In genomic region chr1:92633726-92634125, GRCm38 (mm10) we compare ENCODE assay signal across 24 mouse cellular contexts. TPM values are rescaled to one million over a fixed set of nuclear protein-coding genes. Genes with fewer than 3 reads are reported as not detected.
DNase-seq lines count a peak whose midpoint lies in the region; ATAC-seq and TF ChIP-seq lines count a peak whose summit lies in the region.
"Had no signal": no experiment of that assay in that cellular context is flagged by ENCODE, and none has a peak within 500 bp of the region (broad histone marks: within the 10 kb centered on the region; RNA-seq: fewer than 3 reads in every experiment).

No protein-coding gene starts in this region.

- WGBS in liver, postnatal 0 days (ENCODE audit: insufficient replicate concordance): 73% methylated on average over 8 of the region's 8 CpGs
- WGBS in liver, embryonic 11.5 days: 85% methylated on average over 8 of the region's 8 CpGs

- no peak overlapping the region for H3K4me3 ChIP-seq in liver, postnatal 0 days (ENCODE audit: low read depth, low read length)
- no peak overlapping the region for H3K4me3 ChIP-seq in liver, embryonic 11.5 days (ENCODE audit: low read depth, low read length)
- H3K4me3 ChIP-seq: embryonic facial prominence, embryonic 10.5 days; heart, embryonic 10.5 days; heart, embryonic 15.5 days; hindbrain, embryonic 15.5 days had no signal

- H3K9me3 ChIP-seq in liver, postnatal 0 days (ENCODE audit: low read length): no peaks in the 10 kb centered on the region
- no peaks in the 10 kb centered on the region for H3K9me3 ChIP-seq in liver, embryonic 11.5 days (ENCODE audit: control insufficient read depth, low read length)
- H3K9me3 ChIP-seq: embryonic facial prominence, embryonic 10.5 days; heart, embryonic 10.5 days; heart, embryonic 15.5 days; hindbrain, embryonic 15.5 days had no signal

- ATAC-seq in liver, postnatal 0 days: no peak
- no peak for ATAC-seq in liver, embryonic 11.5 days (replicated peaks; ENCODE audit: low FRiP score)
- ATAC-seq: forebrain, embryonic 14.5 days; Patski had no signal

- no peak for TF ChIP-seq CTCF in liver, postnatal 0 days (IDR thresholded peaks at IDR 0.05; ENCODE audit: low read depth)

- no peak for TF ChIP-seq EP300 in liver, postnatal 0 days (IDR thresholded peaks at IDR 0.05; ENCODE audit: low read depth)

- no peak overlapping the region for H3K27ac ChIP-seq in liver, postnatal 0 days (ENCODE audit: low read depth)
- H3K27ac ChIP-seq in liver, embryonic 11.5 days (ENCODE audit: low read depth, low read length): no peak overlapping the region
- H3K27ac ChIP-seq: embryonic facial prominence, embryonic 10.5 days; heart, embryonic 10.5 days; heart, embryonic 15.5 days; hindbrain, embryonic 15.5 days had no signal

- no peaks in the 10 kb centered on the region for H3K27me3 ChIP-seq in liver, postnatal 0 days (ENCODE audit: insufficient read depth, low read length)
- no peaks in the 10 kb centered on the region for H3K27me3 ChIP-seq in liver, embryonic 11.5 days (replicated peaks; ENCODE audit: control insufficient read depth, insufficient read depth, low read length)
- H3K27me3 ChIP-seq: hindbrain, embryonic 15.5 days had no signal

- H3K36me3 ChIP-seq in liver, postnatal 0 days (replicated peaks; ENCODE audit: insufficient read depth, low read length): peaks cover 12% of the 10 kb centered on the region; the same call in 1 of the 2 replicates
- peaks cover 6% of the 10 kb centered on the region; the same call in 1 of the 2 replicates for H3K36me3 ChIP-seq in liver, embryonic 11.5 days (ENCODE audit: control insufficient read depth, insufficient read depth, low read length)

- no peak overlapping the region for H3K9ac ChIP-seq in liver, postnatal 0 days (replicated peaks)
- no peak overlapping the region for H3K9ac ChIP-seq in liver, embryonic 11.5 days (ENCODE audit: low read depth, low read length)
- H3K9ac ChIP-seq: heart, embryonic 15.5 days; hindbrain, embryonic 15.5 days had no signal

- H3K4me1 ChIP-seq in liver, postnatal 0 days (ENCODE audit: insufficient read depth): no peaks in the 10 kb centered on the region
- H3K4me1 ChIP-seq in liver, embryonic 11.5 days (replicated peaks; ENCODE audit: control insufficient read depth, insufficient read depth, low read length): no peaks in the 10 kb centered on the region
- H3K4me1 ChIP-seq: heart, embryonic 15.5 days had no signal

- no peak overlapping the region for H3K4me2 ChIP-seq in liver, postnatal 0 days (ENCODE audit: low read depth, low read length)
- no peak overlapping the region for H3K4me2 ChIP-seq in liver, embryonic 11.5 days
- H3K4me2 ChIP-seq: heart, embryonic 15.5 days; hindbrain, embryonic 15.5 days had no signal

- peak; percentile 54 for DNase-seq in adrenal gland, postnatal 14 days
- DNase-seq in adrenal gland, postnatal 4 days (ENCODE audit: low spot score in 2 of 2): no peak
- DNase-seq in layer of hippocampus, adult 18-20 months (ENCODE audit: low spot score in 2 of 2): peak; percentile 42 to 65
- no peak for DNase-seq in layer of hippocampus, adult 11-12 months (ENCODE audit: low spot score)
- DNase-seq in liver, postnatal 0 days: peak; percentile 7
- no peak for DNase-seq in liver, embryonic 11.5 days (ENCODE audit: low spot score)
- no peak for DNase-seq in right cerebral cortex, adult 2 months (ENCODE audit: low spot score in 2 of 2)
- DNase-seq: cerebellum, adult 18-20 months; cerebellum, adult 9-11 months; gastrocnemius, postnatal 36 days; heart, adult 18-20 months; heart, postnatal 36 days had no signal

RNA-seq across cellular contexts. Expression of gene Cops9, which starts 8.1 kb away (rescaled TPM):
- 264 and 268 TPM in 2 replicates for total RNA-seq in adrenal gland, postnatal 14 days (2021)
- total RNA-seq in adrenal gland, postnatal 4 days (2021): 100 to 1,000 TPM; 292 to 315 TPM
- total RNA-seq in layer of hippocampus, adult 18-20 months (2021): 100 to 1,000 TPM; 321 to 334 TPM
- 222 and 225 TPM in 2 replicates for polyA plus RNA-seq in liver, postnatal 0 days (2015; fragmentation: Nextera tagmentation; extraction: Ambion mirVana)
- 320 and 354 TPM in 2 replicates for polyA plus RNA-seq in liver, embryonic 11.5 days (2014; fragmentation: Nextera tagmentation; extraction: Ambion mirVana)

RNA-seq across cellular contexts. Expression of gene Otos, which starts 14.9 kb away (rescaled TPM):
- not detected in 2 replicates for total RNA-seq in adrenal gland, postnatal 14 days (2021)
- under 1 TPM; 0.34 to 0.59 TPM for total RNA-seq in adrenal gland, postnatal 4 days (2021)
- total RNA-seq in layer of hippocampus, adult 18-20 months (2021): 1 to 10 TPM in 1 of 2 experiments, under 1 TPM in 1; 0.91 to 1.0 TPM
- 0.16 TPM in 1 of 2 replicates, not detected in the other for polyA plus RNA-seq in liver, postnatal 0 days (2015; fragmentation: Nextera tagmentation; extraction: Ambion mirVana)
- polyA plus RNA-seq in liver, embryonic 11.5 days (2014; fragmentation: Nextera tagmentation; extraction: Ambion mirVana): not detected in 2 replicates
- total RNA-seq: adrenal gland, adult 18-20 months; CH12.LX; gastrocnemius, adult 8-10 months; gastrocnemius, postnatal 36 days; heart, adult 18-20 months; heart, postnatal 36 days had no signal
- polyA plus RNA-seq: forebrain, embryonic 14.5 days; heart, embryonic 15.5 days had no signal

RNA-seq across cellular contexts. Expression of gene Olfr12, which starts 16.1 kb away (rescaled TPM):
- not detected in 2 replicates for total RNA-seq in adrenal gland, postnatal 14 days (2021)
- total RNA-seq in adrenal gland, postnatal 4 days (2021): not detected
- not detected for total RNA-seq in layer of hippocampus, adult 18-20 months (2021)
- polyA plus RNA-seq in liver, postnatal 0 days (2015; fragmentation: Nextera tagmentation; extraction: Ambion mirVana): not detected in 2 replicates
- not detected in 2 replicates for polyA plus RNA-seq in liver, embryonic 11.5 days (2014; fragmentation: Nextera tagmentation; extraction: Ambion mirVana)
- total RNA-seq: adrenal gland, adult 18-20 months; gastrocnemius, adult 8-10 months; gastrocnemius, postnatal 36 days; heart, adult 18-20 months; heart, postnatal 36 days had no signal
- polyA plus RNA-seq: activated CD4-positive, CD25-positive, alpha-beta regulatory T cell, adult 4 months; embryonic facial prominence, embryonic 10.5 days; forebrain, embryonic 14.5 days; heart, embryonic 10.5 days; heart, embryonic 15.5 days; hindbrain, embryonic 15.5 days; Patski had no signal

RNA-seq across cellular contexts. Expression of gene Olfr1410, which starts 28.1 kb away (rescaled TPM):
- not detected in 2 replicates for total RNA-seq in adrenal gland, postnatal 14 days (2021)
- total RNA-seq in adrenal gland, postnatal 4 days (2021): not detected
- total RNA-seq in layer of hippocampus, adult 18-20 months (2021): not detected
- not detected in 2 replicates for polyA plus RNA-seq in liver, postnatal 0 days (2015; fragmentation: Nextera tagmentation; extraction: Ambion mirVana)
- not detected in 2 replicates for polyA plus RNA-seq in liver, embryonic 11.5 days (2014; fragmentation: Nextera tagmentation; extraction: Ambion mirVana)
- total RNA-seq: adrenal gland, adult 18-20 months; gastrocnemius, adult 8-10 months; gastrocnemius, postnatal 36 days; heart, adult 18-20 months; heart, postnatal 36 days had no signal
- polyA plus RNA-seq: activated CD4-positive, CD25-positive, alpha-beta regulatory T cell, adult 4 months; embryonic facial prominence, embryonic 10.5 days; embryonic facial prominence, embryonic 14.5 days; forebrain, embryonic 14.5 days; heart, embryonic 10.5 days; heart, embryonic 15.5 days; hindbrain, embryonic 11.5 days; hindbrain, embryonic 15.5 days; Patski had no signal

RNA-seq across cellular contexts. Expression of gene Olfr1411, which starts 39.5 kb away (rescaled TPM):
- not detected in 2 replicates for total RNA-seq in adrenal gland, postnatal 14 days (2021)
- not detected for total RNA-seq in adrenal gland, postnatal 4 days (2021)
- not detected for total RNA-seq in layer of hippocampus, adult 18-20 months (2021)
- polyA plus RNA-seq in liver, postnatal 0 days (2015; fragmentation: Nextera tagmentation; extraction: Ambion mirVana): not detected in 2 replicates
- polyA plus RNA-seq in liver, embryonic 11.5 days (2014; fragmentation: Nextera tagmentation; extraction: Ambion mirVana): not detected in 2 replicates
- total RNA-seq: adrenal gland, adult 18-20 months; CH12.LX; gastrocnemius, adult 8-10 months; gastrocnemius, postnatal 36 days; heart, adult 18-20 months; heart, postnatal 36 days had no signal
- polyA plus RNA-seq: activated CD4-positive, CD25-positive, alpha-beta regulatory T cell, adult 4 months; embryonic facial prominence, embryonic 10.5 days; embryonic facial prominence, embryonic 14.5 days; forebrain, embryonic 14.5 days; heart, embryonic 10.5 days; heart, embryonic 15.5 days; hindbrain, embryonic 11.5 days; hindbrain, embryonic 15.5 days; Patski had no signal

Comparison
In these comparisons a context has a peak if more than half of its experiments do, and no peak if none do; other contexts are left out.
1. DNase-seq: peak in adrenal gland, postnatal 14 days (single experiment), layer of hippocampus, adult 18-20 months (2 of 2) and liver, postnatal 0 days (single experiment); none in adrenal gland, postnatal 4 days (0 of 2), layer of hippocampus, adult 11-12 months (single experiment), liver, embryonic 11.5 days (single experiment) and right cerebral cortex, adult 2 months (0 of 2).